Mouse (Mus musculus): ENCODE results near the gene Cebpg. TPM values are rescaled to one million over a fixed set of nuclear protein-coding genes. Genes with fewer than 3 reads are reported as not detected.
A peak's percentile ranks its signal among the peaks of the same experiment; 100 is the strongest.

Gene Cebpg
- polyA plus RNA-seq, 1 experiment = 54.7 TPM

GRCm38 (mm10) chr7:35076645-35077044, 20.3 kb upstream of the Cebpg start:
- TF ChIP-seq POLR2A (IDR thresholded peaks at IDR 0.05; ENCODE audit: low read depth, low read length) = no peak
- TF ChIP-seq CTCF (IDR thresholded peaks at IDR 0.05; ENCODE audit: borderline replicate concordance, insufficient read depth, low read length) = no peak
- Histone ChIP-seq H3K4me3 (ENCODE audit: insufficient read depth, low read length) (no peak overlapping the region), H3K27ac (ENCODE audit: insufficient read depth, low read length) (no peak overlapping the region), H3K4me1 (ENCODE audit: control insufficient read depth, insufficient read depth, low read length) (no peaks in the 10 kb centered on the region)

GRCm38 (mm10) chr7:35066640-35067212, 10.4 kb upstream of the Cebpg start:
- no peak overlapping the region for H3K27ac ChIP-seq (ENCODE audit: insufficient read depth, low read length)
- no peaks in the 10 kb centered on the region for H3K4me1 ChIP-seq (ENCODE audit: control insufficient read depth, insufficient read depth, low read length)
- TF ChIP-seq CTCF (IDR thresholded peaks at IDR 0.05; ENCODE audit: borderline replicate concordance, insufficient read depth, low read length) (no peak), POLR2A (IDR thresholded peaks at IDR 0.05; ENCODE audit: low read depth, low read length) (no peak)
- H3K4me3 ChIP-seq (ENCODE audit: insufficient read depth, low read length) = no peak overlapping the region

- TF ChIP-seq CTCF (IDR thresholded peaks at IDR 0.05; ENCODE audit: borderline replicate concordance, insufficient read depth, low read length) (no peak), POLR2A (IDR thresholded peaks at IDR 0.05; ENCODE audit: low read depth, low read length) (no peak)
- no peaks in the 10 kb centered on the region for H3K4me1 ChIP-seq (ENCODE audit: control insufficient read depth, insufficient read depth, low read length)
- H3K4me3 ChIP-seq (ENCODE audit: insufficient read depth, low read length) = no peak overlapping the region
- H3K27ac ChIP-seq (ENCODE audit: insufficient read depth, low read length) = no peak overlapping the region
These were observed 9.6 kb upstream of the Cebpg start for GRCm38 (mm10) chr7:35065958-35066357.

- no peak overlapping the region for H3K4me3 ChIP-seq (ENCODE audit: insufficient read depth, low read length)
- H3K27ac ChIP-seq (ENCODE audit: insufficient read depth, low read length) = peak overlapping the region; percentile 13; the same call in 1 of the 2 replicates
- no peak for TF ChIP-seq POLR2A (IDR thresholded peaks at IDR 0.05; ENCODE audit: low read depth, low read length)
- TF ChIP-seq CTCF (IDR thresholded peaks at IDR 0.05; ENCODE audit: borderline replicate concordance, insufficient read depth, low read length) = no peak
- no peaks in the 10 kb centered on the region for H3K4me1 ChIP-seq (ENCODE audit: control insufficient read depth, insufficient read depth, low read length)
These were observed 8.2 kb upstream of the Cebpg start for GRCm38 (mm10) chr7:35064286-35065258.

GRCm38 (mm10) chr7:35059467-35059866, 3.1 kb upstream of the Cebpg start:
- H3K27ac ChIP-seq (ENCODE audit: insufficient read depth, low read length) = no peak overlapping the region
- no peak overlapping the region for H3K4me3 ChIP-seq (ENCODE audit: insufficient read depth, low read length)

GRCm38 (mm10) chr7:35058329-35058728, 2.0 kb upstream of the Cebpg start:
- Histone ChIP-seq H3K27ac (ENCODE audit: insufficient read depth, low read length) (no peak overlapping the region), H3K4me1 (ENCODE audit: control insufficient read depth, insufficient read depth, low read length) (peaks cover 3% of the 10 kb centered on the region), H3K4me3 (ENCODE audit: insufficient read depth, low read length) (no peak overlapping the region)
- TF ChIP-seq POLR2A (IDR thresholded peaks at IDR 0.05; ENCODE audit: low read depth, low read length) (no peak), CTCF (IDR thresholded peaks at IDR 0.05; ENCODE audit: borderline replicate concordance, insufficient read depth, low read length) (no peak)

More at GRCm38 (mm10) chr7:35059467-35059866, 3.1 kb upstream of the Cebpg start:
- TF ChIP-seq POLR2A (IDR thresholded peaks at IDR 0.05; ENCODE audit: low read depth, low read length) (no peak), CTCF (IDR thresholded peaks at IDR 0.05; ENCODE audit: borderline replicate concordance, insufficient read depth, low read length) (no peak)
- H3K4me1 ChIP-seq (ENCODE audit: control insufficient read depth, insufficient read depth, low read length) = peaks cover 3% of the 10 kb centered on the region

GRCm38 (mm10) chr7:35057569-35057968, 1.2 kb upstream of the Cebpg start:
- TF ChIP-seq POLR2A (IDR thresholded peaks at IDR 0.05; ENCODE audit: low read depth, low read length) (no peak), CTCF (IDR thresholded peaks at IDR 0.05; ENCODE audit: borderline replicate concordance, insufficient read depth, low read length) (no peak)
- peaks cover 3% of the 10 kb centered on the region for H3K4me1 ChIP-seq (ENCODE audit: control insufficient read depth, insufficient read depth, low read length)
- H3K4me3 ChIP-seq (ENCODE audit: insufficient read depth, low read length) = no peak overlapping the region
- no peak overlapping the region; the same call in 1 of the 2 replicates for H3K27ac ChIP-seq (ENCODE audit: insufficient read depth, low read length)

GRCm38 (mm10) chr7:35056999-35057398, 626 bp upstream of the Cebpg start:
- peaks cover 3% of the 10 kb centered on the region for H3K4me1 ChIP-seq (ENCODE audit: control insufficient read depth, insufficient read depth, low read length)
- peak overlapping the region; percentile 63; the same call in 1 of the 2 replicates for H3K27ac ChIP-seq (ENCODE audit: insufficient read depth, low read length)
- TF ChIP-seq CTCF (IDR thresholded peaks at IDR 0.05; ENCODE audit: borderline replicate concordance, insufficient read depth, low read length) (no peak), POLR2A (IDR thresholded peaks at IDR 0.05; ENCODE audit: low read depth, low read length) (no peak)
- peak overlapping the region; percentile 52 for H3K4me3 ChIP-seq (ENCODE audit: insufficient read depth, low read length)

GRCm38 (mm10) chr7:35055619-35056435, 546 bp downstream of the Cebpg start:
- TF ChIP-seq CTCF (IDR thresholded peaks at IDR 0.05; ENCODE audit: borderline replicate concordance, insufficient read depth, low read length) (no peak), POLR2A (IDR thresholded peaks at IDR 0.05; ENCODE audit: low read depth, low read length) (peak; percentile 26; the same call in 1 of the 2 replicates)
- Histone ChIP-seq H3K4me3 (ENCODE audit: insufficient read depth, low read length) (peak overlapping the region; percentile 90), H3K27ac (ENCODE audit: insufficient read depth, low read length) (peak overlapping the region; percentile 87), H3K4me1 (ENCODE audit: control insufficient read depth, insufficient read depth, low read length) (peaks cover 3% of the 10 kb centered on the region)

Data from embryonic fibroblast, embryonic 13.5 days (primary cell).